9 mouse cellular contexts compared by ENCODE assay signal in genomic region chr16:55151726-55152125, GRCm38 (mm10).
DNase-seq lines count a peak whose midpoint lies in the region; ATAC-seq and TF ChIP-seq lines count a peak whose summit lies in the region.
"Had no signal": no experiment of that assay in that cellular context is flagged by ENCODE, and none has a peak within 500 bp of the region (broad histone marks: within the 10 kb centered on the region; RNA-seq: fewer than 3 reads in every experiment).

No protein-coding gene starts in this region.

- WGBS in heart, adult 2 months, result 32% methylated on average over 4 of the region's 4 CpGs
- WGBS in heart, embryonic 10.5 days, result 52% methylated on average over 4 of the region's 4 CpGs
- 55% methylated on average over 4 of the region's 4 CpGs for WGBS in hindbrain, embryonic 14.5 days

- no peaks in the 10 kb centered on the region for H3K4me1 ChIP-seq in heart, adult 2 months (ENCODE audit: control insufficient read depth, insufficient read depth, low read length)
- no peaks in the 10 kb centered on the region for H3K4me1 ChIP-seq in heart, embryonic 10.5 days
- no peaks in the 10 kb centered on the region for H3K4me1 ChIP-seq in hindbrain, embryonic 14.5 days (replicated peaks; ENCODE audit: control insufficient read depth, insufficient read depth, low read length)

- no peaks in the 10 kb centered on the region for H3K36me3 ChIP-seq in heart, adult 2 months (ENCODE audit: control insufficient read depth, insufficient read depth, low read length)
- no peaks in the 10 kb centered on the region for H3K36me3 ChIP-seq in heart, embryonic 10.5 days
- no peaks in the 10 kb centered on the region for H3K36me3 ChIP-seq in hindbrain, embryonic 14.5 days (replicated peaks; ENCODE audit: control insufficient read depth, insufficient read depth)
- H3K36me3 ChIP-seq: G1E had no signal

- peak; percentile 62; the same call in 1 of the 2 replicates for ATAC-seq in hindbrain, embryonic 14.5 days (ENCODE audit: low FRiP score)

- H3K27ac ChIP-seq in heart, adult 2 months, result no peak overlapping the region
- no peak overlapping the region for H3K27ac ChIP-seq in heart, embryonic 10.5 days
- H3K27ac ChIP-seq in hindbrain, embryonic 14.5 days, result no peak overlapping the region

- H3K4me3 ChIP-seq in heart, adult 2 months, result no peak overlapping the region
- no peak overlapping the region for H3K4me3 ChIP-seq in heart, embryonic 10.5 days
- no peak overlapping the region for H3K4me3 ChIP-seq in hindbrain, embryonic 14.5 days (replicated peaks; ENCODE audit: low read length)

- H3K9ac ChIP-seq in heart, adult 2 months (ENCODE audit: low read depth, low read length), result no peak overlapping the region
- no peak overlapping the region for H3K9ac ChIP-seq in hindbrain, embryonic 14.5 days

- no peak for TF ChIP-seq POLR2A in heart, adult 2 months (IDR thresholded peaks at IDR 0.05; ENCODE audit: insufficient read depth, low read depth, low read length)

- intact Hi-C loops in heart, adult 2 months (cut with DNase I), result no loop called here
- intact Hi-C loops in left cerebral cortex, postnatal 10 days (cut with DNase I), result loop anchor here (5.0 kb wide), 1 partner anchor 316 kb away; no protein-coding TSS in a partner anchor

- peak; percentile 30 for TF ChIP-seq CTCF in heart, adult 2 months (IDR thresholded peaks at IDR 0.05)

- no peak overlapping the region for H3K4me2 ChIP-seq in hindbrain, embryonic 14.5 days (replicated peaks)

- no peaks in the 10 kb centered on the region for H3K79me2 ChIP-seq in heart, adult 2 months (replicated peaks; ENCODE audit: control insufficient read depth, insufficient read depth, low read length)

- no peaks in the 10 kb centered on the region for H3K9me3 ChIP-seq in heart, embryonic 10.5 days
- H3K9me3 ChIP-seq in hindbrain, embryonic 14.5 days (ENCODE audit: control insufficient read depth, low read length), result no peaks in the 10 kb centered on the region

- TF ChIP-seq EP300 in heart, adult 2 months (IDR thresholded peaks at IDR 0.05; ENCODE audit: insufficient read depth, low read depth, low read length), result no peak

- H3K27me3 ChIP-seq in heart, adult 2 months (ENCODE audit: control insufficient read depth, insufficient read depth, low read length), result no peaks in the 10 kb centered on the region
- H3K27me3 ChIP-seq in heart, embryonic 10.5 days (ENCODE audit: insufficient read depth, poor library complexity, severe bottlenecking), result no peaks in the 10 kb centered on the region
- H3K27me3 ChIP-seq in hindbrain, embryonic 14.5 days (ENCODE audit: control insufficient read depth, insufficient read depth, low read length), result no peaks in the 10 kb centered on the region

- no peak for DNase-seq in heart, adult 2 months
- no peak for DNase-seq in heart, embryonic 10.5 days (ENCODE audit: low spot score)
- peak; percentile 21 for DNase-seq in adipocyte (ENCODE audit: low spot score)
- peak; percentile 67 for DNase-seq in hindbrain, embryonic 14.5 days (ENCODE audit: low spot score)
- peak; percentile 14 to 47 for DNase-seq in left cerebral cortex, postnatal 10 days (ENCODE audit: extremely low spot score in 1 of 2, low spot score in 2 of 2)
- peak; percentile 25 to 34 for DNase-seq in right cerebral cortex, adult 2 months (ENCODE audit: low spot score in 2 of 2)
- DNase-seq in heart, postnatal 4 days, result no peak
- DNase-seq in cerebellum, adult 9-11 months, result no peak

Comparison
In these comparisons a context has a peak if more than half of its experiments do, and no peak if none do; other contexts are left out.
1. DNase-seq: peak in adipocyte (single experiment), hindbrain, embryonic 14.5 days (single experiment), left cerebral cortex, postnatal 10 days (2 of 2) and right cerebral cortex, adult 2 months (2 of 2); none in heart, adult 2 months (0 of 2), heart, embryonic 10.5 days (single experiment), heart, postnatal 4 days (single experiment) and cerebellum, adult 9-11 months (single experiment).